Comparison of ENCODE assay signal across 20 mouse cellular contexts in genomic region chr7:136665901-136666300, GRCm38 (mm10).
DNase-seq lines count a peak whose midpoint lies in the region; ATAC-seq lines count a peak whose summit lies in the region.
"Had no signal": no experiment of that assay in that cellular context is flagged by ENCODE, and none has a peak within 500 bp of the region (broad histone marks: within the 10 kb centered on the region; RNA-seq: fewer than 3 reads in every experiment).

No protein-coding gene starts in this region.

- H3K9me3 ChIP-seq in kidney, embryonic 15.5 days (replicated peaks), result no peaks in the 10 kb centered on the region
- H3K9me3 ChIP-seq: embryonic facial prominence, embryonic 10.5 days; embryonic facial prominence, embryonic 12.5 days; forebrain, embryonic 13.5 days; forebrain, embryonic 15.5 days had no signal

- 94% methylated on average over 2 of the region's 2 CpGs for WGBS in kidney, embryonic 15.5 days

- peak; percentile 44 to 66 for DNase-seq in cerebellum, postnatal 10 days
- no peak for DNase-seq in cerebellum, adult 9-10 months
- DNase-seq in cerebellum, postnatal 25 days, result peak; percentile 12 to 35
- DNase-seq in cerebellum, postnatal 4 days (ENCODE audit: low spot score in 2 of 2), result no peak
- no peak for DNase-seq in kidney, postnatal 4 days
- DNase-seq: adrenal gland, adult 8-10 months; adrenal gland, postnatal 14 days; adrenal gland, postnatal 36 days; B cell, adult 2 months; cerebellum, adult 11-12 months; forebrain, postnatal 0 days had no signal

- peaks cover 15% of the 10 kb centered on the region for H3K4me1 ChIP-seq in kidney, embryonic 15.5 days
- H3K4me1 ChIP-seq: embryonic facial prominence, embryonic 12.5 days; forebrain, embryonic 13.5 days; forebrain, embryonic 15.5 days had no signal

- ATAC-seq in kidney, embryonic 15.5 days (replicated peaks; ENCODE audit: low FRiP score), result no peak
- ATAC-seq: activated CD4-positive, CD25-positive, alpha-beta regulatory T cell, adult 4 months; CD4-positive, CD25-positive, alpha-beta regulatory T cell, adult 4 months; forebrain, embryonic 13.5 days; forebrain, embryonic 15.5 days; forebrain, postnatal 0 days; Patski had no signal

- H3K4me2 ChIP-seq in kidney, embryonic 15.5 days, result no peak overlapping the region
- H3K4me2 ChIP-seq: embryonic facial prominence, embryonic 12.5 days; forebrain, embryonic 13.5 days; forebrain, embryonic 15.5 days had no signal

- peaks cover 61% of the 10 kb centered on the region for H3K27me3 ChIP-seq in kidney, embryonic 15.5 days

- no peaks in the 10 kb centered on the region for H3K36me3 ChIP-seq in kidney, embryonic 15.5 days
- H3K36me3 ChIP-seq: embryonic facial prominence, embryonic 10.5 days; embryonic facial prominence, embryonic 12.5 days; forebrain, embryonic 15.5 days; G1E had no signal

- no peak overlapping the region for H3K4me3 ChIP-seq in kidney, embryonic 15.5 days (replicated peaks)
- H3K4me3 ChIP-seq: embryonic facial prominence, embryonic 10.5 days; embryonic facial prominence, embryonic 12.5 days; forebrain, embryonic 13.5 days; forebrain, embryonic 15.5 days had no signal

- 0 out of 2 replicates have a peak overlapping the region, but pooled peaks have one; percentile 18 for H3K27ac ChIP-seq in kidney, embryonic 15.5 days
- H3K27ac ChIP-seq: embryonic facial prominence, embryonic 10.5 days; embryonic facial prominence, embryonic 12.5 days; forebrain, embryonic 13.5 days; forebrain, embryonic 15.5 days had no signal

- no peak overlapping the region for H3K9ac ChIP-seq in kidney, embryonic 15.5 days
- H3K9ac ChIP-seq: embryonic facial prominence, embryonic 12.5 days; forebrain, embryonic 13.5 days; forebrain, embryonic 15.5 days; forebrain, postnatal 0 days had no signal

Comparison
In these comparisons a context has a peak if more than half of its experiments do, and no peak if none do; other contexts are left out.
1. DNase-seq: peak in cerebellum, postnatal 10 days (2 of 2) and cerebellum, postnatal 25 days (2 of 2); none in cerebellum, adult 9-10 months (single experiment), cerebellum, postnatal 4 days (0 of 2) and kidney, postnatal 4 days (0 of 2).